Mouse (Mus musculus): Measurements from ENCODE around the gene Itsn1.

The Itsn1 gene

DNA sequence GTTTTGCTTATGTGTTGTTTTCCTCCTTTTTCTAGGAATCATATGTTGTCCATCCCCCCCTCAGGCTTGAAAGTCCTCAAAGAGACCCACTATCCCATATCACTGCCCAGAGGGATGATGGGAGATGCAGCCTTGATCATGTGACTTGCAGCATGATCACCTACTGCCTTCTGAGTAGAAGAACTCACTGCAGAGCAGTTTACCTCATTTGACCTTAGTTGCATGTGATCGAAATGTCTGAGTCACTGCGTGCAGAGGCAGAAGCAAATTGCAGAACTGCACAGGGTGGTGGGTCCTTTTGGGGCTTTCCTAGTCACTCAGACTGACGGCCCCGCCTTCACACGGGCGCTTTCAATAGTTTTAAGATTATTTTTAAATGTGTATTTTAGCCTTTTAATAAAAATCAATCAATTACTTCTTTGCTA lies 141.1 kb downstream of the Itsn1 start:
- DNase-seq (ENCODE audit: low spot score), result no peak

GRCm38 (mm10) chr16:91871188-91871587 lies 142.1 kb downstream of the Itsn1 start:
- DNase-seq (ENCODE audit: low spot score), result no peak

DNA sequence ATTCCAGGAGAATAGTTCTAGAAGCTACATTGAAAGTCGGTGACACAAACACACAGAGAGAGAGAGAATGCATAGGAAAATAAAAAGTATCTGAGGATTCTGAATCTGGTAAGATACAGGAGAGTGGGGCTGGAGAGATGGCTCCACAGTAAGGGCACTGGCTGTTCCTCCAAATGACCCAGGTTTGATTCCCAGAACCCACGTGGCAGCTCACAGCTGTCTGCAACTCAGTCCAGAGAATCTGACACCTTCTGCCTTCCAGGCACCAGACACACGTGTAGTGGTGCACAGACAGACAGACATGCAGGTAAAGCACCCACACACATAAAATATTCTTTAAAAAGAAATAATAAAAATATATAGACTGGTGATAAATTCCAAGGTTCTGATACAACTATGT lies 144.6 kb downstream of the Itsn1 start:
- no peak for DNase-seq (ENCODE audit: low spot score)

DNA sequence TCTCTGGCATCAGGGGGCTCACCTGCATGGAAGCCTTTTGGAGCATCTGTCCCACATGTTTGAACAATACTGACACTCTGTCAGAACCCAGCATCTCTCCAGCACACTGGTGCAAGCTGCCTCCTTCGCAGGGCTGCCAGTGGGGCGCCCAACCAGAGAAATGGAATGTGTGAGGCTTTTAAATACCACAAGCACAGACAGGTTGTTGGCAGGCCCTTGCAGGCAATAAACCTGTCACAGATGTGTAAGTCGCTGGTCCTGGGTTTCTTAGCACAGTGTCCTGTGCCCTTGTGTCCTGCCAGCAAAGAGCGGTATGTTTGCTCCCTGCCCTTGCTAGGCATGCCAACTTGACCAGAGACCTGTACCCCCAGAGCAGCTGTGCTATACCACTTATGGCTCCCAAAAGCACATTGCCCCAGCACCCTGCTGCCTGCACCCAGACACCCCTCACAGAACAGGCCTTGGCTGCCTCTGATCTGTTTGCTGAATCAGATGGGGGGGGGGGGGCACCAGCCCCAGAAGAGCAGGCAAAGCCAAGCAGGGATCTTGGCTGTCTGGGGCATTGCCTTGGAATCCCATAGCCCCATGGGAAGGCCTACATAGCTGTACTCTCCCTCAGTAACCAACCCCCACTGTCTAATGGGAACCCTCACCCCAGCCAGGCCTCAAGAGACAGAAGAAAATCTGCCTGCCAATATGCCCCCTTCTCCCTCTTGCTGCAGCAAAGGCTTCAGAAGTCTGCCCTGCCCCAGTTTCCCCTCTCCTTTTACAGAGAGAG lies 146.7 kb downstream of the Itsn1 start:
- peak; percentile 53 for DNase-seq (ENCODE audit: low spot score)

DNA sequence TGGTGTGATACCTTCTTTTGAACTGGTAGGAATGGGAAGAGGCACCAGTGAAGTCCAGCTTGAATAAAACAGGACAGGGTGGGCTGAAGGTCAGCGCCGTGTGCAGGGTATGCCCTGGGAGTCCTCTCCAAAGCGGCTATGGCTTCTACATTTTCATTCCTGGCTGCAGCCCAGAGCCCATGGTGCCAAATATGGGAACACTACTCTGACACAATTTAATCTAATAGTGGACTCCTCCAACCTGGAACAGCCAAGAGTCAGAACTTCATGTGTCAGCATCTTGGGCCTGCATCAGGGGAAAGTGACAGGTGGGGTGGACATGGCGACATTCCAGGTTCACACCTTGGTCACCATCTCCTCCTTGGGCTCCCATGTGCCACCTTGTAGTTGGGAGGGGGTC lies 147.4 kb downstream of the Itsn1 start:
- DNase-seq (ENCODE audit: low spot score), result no peak

GRCm38 (mm10) chr16:91879101-91879500 lies 150.0 kb downstream of the Itsn1 start:
- no peak for DNase-seq (ENCODE audit: low spot score)

- no peak for DNase-seq (ENCODE audit: low spot score)
Measured at GRCm38 (mm10) chr16:91880869-91881767, 152.0 kb downstream of the Itsn1 start.

- no peak for DNase-seq (ENCODE audit: low spot score)
Measured at GRCm38 (mm10) chr16:91882168-91882859, 153.2 kb downstream of the Itsn1 start.

GRCm38 (mm10) chr16:91883636-91884035 lies 154.6 kb downstream of the Itsn1 start:
- DNase-seq (ENCODE audit: low spot score), result no peak

DNA sequence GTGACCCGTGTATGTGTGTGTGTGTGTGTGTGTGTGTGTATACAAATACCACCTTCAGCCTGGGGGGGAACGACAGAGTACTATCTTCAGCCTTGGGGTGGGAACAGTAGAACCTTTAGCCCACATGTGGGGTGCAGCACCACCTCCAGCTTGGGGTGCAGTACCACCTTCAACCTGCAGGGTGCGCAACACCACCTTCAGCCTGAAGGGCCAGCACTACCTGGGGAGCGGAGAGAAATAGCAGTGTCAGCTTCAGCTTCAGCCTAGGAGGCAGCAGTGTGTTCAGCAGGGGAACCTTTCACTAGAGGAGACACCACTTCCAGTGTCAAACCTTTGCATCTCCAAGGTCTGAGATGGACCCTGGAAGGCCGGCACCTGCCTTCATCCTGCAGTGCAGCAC lies 155.1 kb downstream of the Itsn1 start:
- DNase-seq (ENCODE audit: low spot score), result no peak

GRCm38 (mm10) chr16:91885389-91886122 lies 156.5 kb downstream of the Itsn1 start:
- DNase-seq (ENCODE audit: low spot score), result no peak

GRCm38 (mm10) chr16:91888368-91888767 lies 159.3 kb downstream of the Itsn1 start:
- no peak for DNase-seq (ENCODE audit: low spot score)

- no peak for DNase-seq (ENCODE audit: low spot score)
Measured at GRCm38 (mm10) chr16:91889831-91890230, 160.8 kb downstream of the Itsn1 start.

DNA sequence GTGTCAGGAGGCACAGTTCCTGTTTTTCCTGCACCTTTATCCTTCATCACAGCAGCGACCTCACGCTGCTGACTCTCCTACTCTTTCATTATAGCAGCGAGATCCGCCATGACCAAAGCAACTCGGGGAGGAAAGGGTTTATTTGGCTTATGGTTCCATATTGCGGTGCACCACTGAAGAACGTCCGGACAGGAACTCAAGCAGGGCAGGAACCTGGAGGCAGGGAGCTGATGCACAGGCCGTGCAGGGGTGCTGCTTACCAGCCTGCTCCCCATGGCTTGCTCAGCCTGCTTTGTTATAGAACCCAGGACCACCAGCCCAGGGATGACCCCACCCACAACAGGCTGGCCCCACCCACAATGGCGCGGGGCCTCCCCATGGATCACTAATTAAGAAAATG lies 162.1 kb downstream of the Itsn1 start:
- no peak for DNase-seq (ENCODE audit: low spot score)

- DNase-seq (ENCODE audit: low spot score), result no peak
Measured at GRCm38 (mm10) chr16:91896426-91896830, 167.3 kb downstream of the Itsn1 start.

DNA sequence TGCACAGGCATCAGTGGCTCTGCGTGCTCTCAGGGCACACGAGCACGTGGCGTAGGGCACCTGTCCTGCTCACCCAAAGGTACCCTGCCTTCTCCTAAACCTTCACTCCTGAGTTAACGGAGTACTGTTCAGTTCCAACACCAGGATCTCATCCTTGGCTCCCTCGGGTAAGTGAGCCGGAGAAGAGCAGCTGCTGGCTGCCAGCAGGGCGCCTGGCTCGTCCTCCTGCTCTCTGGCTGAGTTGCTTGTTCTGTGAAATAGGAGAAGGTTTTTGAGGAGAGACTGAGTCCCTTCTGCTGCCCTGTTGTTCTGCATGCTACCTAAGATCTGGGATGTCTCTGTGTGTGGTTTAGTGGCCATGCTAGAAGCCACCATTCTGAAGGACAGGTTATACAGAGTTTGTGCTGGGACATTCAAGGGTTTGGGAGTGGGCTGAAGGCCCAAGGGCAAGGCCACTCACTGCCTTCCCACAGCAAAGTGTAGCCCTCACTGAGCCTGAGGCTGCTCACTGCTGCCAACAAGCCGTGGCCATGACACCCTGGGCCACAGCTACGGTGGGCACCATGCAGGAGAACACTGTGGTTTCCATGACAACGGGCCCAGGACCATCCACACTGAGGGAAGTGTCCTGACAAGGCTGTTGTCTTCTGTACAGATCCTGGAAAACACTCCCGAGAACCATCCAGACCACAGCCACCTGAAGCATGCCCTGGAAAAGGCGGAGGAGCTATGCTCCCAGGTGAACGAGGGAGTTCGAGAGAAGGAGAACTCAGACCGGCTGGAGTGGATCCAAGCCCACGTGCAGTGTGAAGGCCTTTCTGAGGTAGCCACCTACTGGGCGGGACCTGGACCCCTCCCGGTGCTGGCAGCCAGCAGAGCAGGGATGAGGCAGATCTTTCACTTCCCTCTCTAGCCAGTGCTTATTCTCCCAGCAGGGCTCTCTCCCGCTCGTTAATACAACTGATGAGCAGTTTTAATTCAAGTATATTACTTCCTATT lies 170.1 kb downstream of the Itsn1 start:
- DNase-seq (ENCODE audit: low spot score), result no peak

- DNase-seq (ENCODE audit: low spot score), result no peak
Measured at GRCm38 (mm10) chr16:91900274-91900673, 171.2 kb downstream of the Itsn1 start.

DNA sequence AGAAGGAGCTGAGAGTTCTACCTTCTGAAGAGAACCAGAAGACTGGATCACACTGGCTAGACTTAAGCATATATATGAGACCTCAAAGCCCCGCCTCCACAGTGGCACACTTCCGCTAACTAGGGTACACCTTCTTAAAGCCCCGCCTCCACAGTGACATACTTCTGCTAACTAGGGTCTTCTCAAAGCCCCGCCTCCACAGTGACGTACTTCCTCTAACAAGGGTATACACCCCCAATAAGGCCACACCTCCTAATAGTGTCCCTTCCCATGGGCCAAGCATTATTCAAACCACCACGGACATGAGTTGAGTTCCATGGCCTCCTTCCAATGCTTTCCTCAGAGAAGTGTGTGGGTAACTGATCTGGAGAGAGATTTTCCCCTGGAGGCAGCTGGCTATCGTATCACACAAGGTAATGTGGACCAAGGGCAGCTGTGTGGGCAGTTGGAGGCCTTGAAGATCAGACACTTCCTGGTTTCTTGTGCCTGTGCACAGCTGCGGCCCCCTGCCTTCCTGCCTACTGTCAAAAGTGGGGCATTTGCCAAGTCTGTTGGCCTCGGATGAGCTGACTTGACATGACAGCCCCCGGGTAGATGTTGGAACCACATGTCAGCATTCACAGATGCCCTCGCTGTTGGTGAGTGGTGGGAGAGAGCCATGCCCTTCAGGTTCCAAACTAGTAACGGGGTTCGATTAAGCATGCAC lies 174.9 kb downstream of the Itsn1 start:
- DNase-seq (ENCODE audit: low spot score), result no peak

- DNase-seq (ENCODE audit: low spot score), result no peak
Measured at GRCm38 (mm10) chr16:91905127-91905860, 176.2 kb downstream of the Itsn1 start.

All from urinary bladder, postnatal 25 days (tissue).